Mouse (Mus musculus): ENCODE measurements at regions not wholly inside any gene's neighbourhood (a gene's known extent, or its start where the extent isn't known, plus 50 kb on each side); places are given as distances from the start of the nearest gene placed in this dataset.

DNA sequence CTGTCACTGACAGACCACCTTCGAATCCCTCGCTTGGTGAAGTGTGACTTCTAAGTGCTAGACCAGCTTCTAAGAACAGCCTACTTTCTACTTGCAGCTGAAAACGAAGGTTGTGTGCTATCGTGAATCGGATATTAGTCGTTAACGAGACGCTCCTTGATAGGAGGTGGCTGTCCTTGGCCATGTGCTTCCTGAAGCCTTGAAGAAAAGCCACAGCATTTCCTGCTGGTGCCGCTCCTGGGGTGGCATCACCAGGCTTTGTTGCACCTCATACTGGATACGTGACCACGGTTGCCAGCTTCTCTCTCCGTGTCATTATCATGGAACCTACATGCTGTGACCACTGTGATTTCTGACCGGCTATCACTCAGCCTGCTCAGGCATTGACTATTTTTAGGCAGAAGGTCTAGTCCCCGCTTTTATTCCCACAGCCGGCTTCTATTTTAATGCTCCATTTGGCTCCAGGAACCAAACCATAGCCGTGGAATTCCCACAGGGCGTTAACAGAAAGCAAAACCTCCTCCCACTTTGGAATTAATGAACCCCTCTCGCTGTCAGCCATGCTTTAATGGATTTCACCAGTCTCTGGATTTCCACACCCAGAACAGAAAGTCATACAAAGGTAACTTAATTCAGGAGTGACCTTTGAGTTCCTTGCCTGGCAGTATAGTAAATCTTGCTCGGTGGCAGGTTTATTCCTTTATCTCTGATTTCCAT lies 325.6 kb downstream of the Efnb2 start:
- Histone ChIP-seq H3K9ac (ENCODE audit: low read length) (peak overlapping the region; percentile 49), H3K27ac (ENCODE audit: low read length) (peak overlapping the region; percentile 60), H3K4me3 (ENCODE audit: low read length) (peak overlapping the region; percentile 23), H3K36me3 (ENCODE audit: control insufficient read depth, insufficient read depth) (no peaks in the 10 kb centered on the region), H3K9me3 (replicated peaks; ENCODE audit: control insufficient read depth, low read length) (no peaks in the 10 kb centered on the region), H3K4me1 (ENCODE audit: control insufficient read depth, insufficient read depth, low read length) (peaks cover 13% of the 10 kb centered on the region), H3K4me2 (ENCODE audit: low read depth, low read length) (peak overlapping the region; percentile 57), H3K27me3 (ENCODE audit: control insufficient read depth, insufficient read depth, low read length) (no peaks in the 10 kb centered on the region)
- WGBS: 39% methylated on average over 19 of the region's 19 CpGs
- ATAC-seq (replicated peaks; ENCODE audit: extremely low read depth, insufficient read depth, low FRiP score): no peak

GRCm38 (mm10) chr8:8334515-8334914 lies 326.5 kb downstream of the Efnb2 start:
- Histone ChIP-seq H3K27me3 (ENCODE audit: control insufficient read depth, insufficient read depth, low read length) (no peaks in the 10 kb centered on the region), H3K4me3 (ENCODE audit: low read length) (no peak overlapping the region), H3K27ac (ENCODE audit: low read length) (peak overlapping the region; percentile 55), H3K9ac (ENCODE audit: low read length) (no peak overlapping the region; the same call in 1 of the 2 replicates), H3K4me2 (ENCODE audit: low read depth, low read length) (peak overlapping the region; percentile 36), H3K4me1 (ENCODE audit: control insufficient read depth, insufficient read depth, low read length) (peaks cover 13% of the 10 kb centered on the region), H3K9me3 (replicated peaks; ENCODE audit: control insufficient read depth, low read length) (no peaks in the 10 kb centered on the region), H3K36me3 (ENCODE audit: control insufficient read depth, insufficient read depth) (no peaks in the 10 kb centered on the region)
- WGBS: 59% methylated on average over 7 of the region's 7 CpGs
- ATAC-seq (replicated peaks; ENCODE audit: extremely low read depth, insufficient read depth, low FRiP score): no peak

DNA sequence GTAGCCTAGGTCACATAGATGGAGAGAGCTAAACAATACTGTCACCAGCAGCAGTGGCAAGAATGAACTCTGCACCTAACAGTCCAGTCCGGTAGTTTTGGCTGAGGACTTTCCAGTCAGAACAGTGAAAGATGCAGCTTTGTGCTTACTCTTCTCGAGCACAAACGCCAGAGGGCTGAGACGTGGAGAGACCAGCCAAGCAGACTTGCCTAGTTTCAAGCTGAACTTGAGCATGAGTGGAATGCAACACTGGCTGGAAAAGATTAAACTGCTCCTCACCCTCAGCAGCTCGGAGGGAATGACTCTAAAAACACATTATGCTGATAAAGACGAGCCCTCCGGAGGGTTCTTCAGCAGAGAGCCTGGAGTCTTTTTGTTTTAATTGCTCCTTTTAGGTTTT lies 329.8 kb downstream of the Efnb2 start:
- no peaks in the 10 kb centered on the region for H3K36me3 ChIP-seq (ENCODE audit: control insufficient read depth, insufficient read depth)
- H3K4me1 ChIP-seq (ENCODE audit: control insufficient read depth, insufficient read depth, low read length): peaks cover 20% of the 10 kb centered on the region
- ATAC-seq (replicated peaks; ENCODE audit: extremely low read depth, insufficient read depth, low FRiP score): peak; percentile 66; the same call in 1 of the 2 replicates
- no peak overlapping the region for H3K4me2 ChIP-seq (ENCODE audit: low read depth, low read length)
- H3K9me3 ChIP-seq (replicated peaks; ENCODE audit: control insufficient read depth, low read length): no peaks in the 10 kb centered on the region
- no peak overlapping the region for H3K9ac ChIP-seq (ENCODE audit: low read length)
- 26% methylated on average over 7 of the region's 7 CpGs for WGBS
- H3K4me3 ChIP-seq (ENCODE audit: low read length): no peak overlapping the region
- H3K27ac ChIP-seq (ENCODE audit: low read length): peak overlapping the region; percentile 62; the same call in 1 of the 2 replicates
- H3K27me3 ChIP-seq (ENCODE audit: control insufficient read depth, insufficient read depth, low read length): no peaks in the 10 kb centered on the region

- no peaks in the 10 kb centered on the region for H3K36me3 ChIP-seq (ENCODE audit: control insufficient read depth, insufficient read depth)
- H3K9me3 ChIP-seq (replicated peaks; ENCODE audit: control insufficient read depth, low read length): no peaks in the 10 kb centered on the region
- WGBS: 34% methylated on average over 7 of the region's 7 CpGs
- no peak overlapping the region for H3K9ac ChIP-seq (ENCODE audit: low read length)
- no peak; the same call in 1 of the 2 replicates for ATAC-seq (replicated peaks; ENCODE audit: extremely low read depth, insufficient read depth, low FRiP score)
- no peak overlapping the region for H3K4me3 ChIP-seq (ENCODE audit: low read length)
- H3K27me3 ChIP-seq (ENCODE audit: control insufficient read depth, insufficient read depth, low read length): no peaks in the 10 kb centered on the region
- H3K4me1 ChIP-seq (ENCODE audit: control insufficient read depth, insufficient read depth, low read length): peaks cover 16% of the 10 kb centered on the region; the same call in 1 of the 2 replicates
- no peak overlapping the region for H3K27ac ChIP-seq (ENCODE audit: low read length)
- H3K4me2 ChIP-seq (ENCODE audit: low read depth, low read length): no peak overlapping the region
These were observed 332.9 kb downstream of the Efnb2 start for GRCm38 (mm10) chr8:8328010-8328666.

DNA sequence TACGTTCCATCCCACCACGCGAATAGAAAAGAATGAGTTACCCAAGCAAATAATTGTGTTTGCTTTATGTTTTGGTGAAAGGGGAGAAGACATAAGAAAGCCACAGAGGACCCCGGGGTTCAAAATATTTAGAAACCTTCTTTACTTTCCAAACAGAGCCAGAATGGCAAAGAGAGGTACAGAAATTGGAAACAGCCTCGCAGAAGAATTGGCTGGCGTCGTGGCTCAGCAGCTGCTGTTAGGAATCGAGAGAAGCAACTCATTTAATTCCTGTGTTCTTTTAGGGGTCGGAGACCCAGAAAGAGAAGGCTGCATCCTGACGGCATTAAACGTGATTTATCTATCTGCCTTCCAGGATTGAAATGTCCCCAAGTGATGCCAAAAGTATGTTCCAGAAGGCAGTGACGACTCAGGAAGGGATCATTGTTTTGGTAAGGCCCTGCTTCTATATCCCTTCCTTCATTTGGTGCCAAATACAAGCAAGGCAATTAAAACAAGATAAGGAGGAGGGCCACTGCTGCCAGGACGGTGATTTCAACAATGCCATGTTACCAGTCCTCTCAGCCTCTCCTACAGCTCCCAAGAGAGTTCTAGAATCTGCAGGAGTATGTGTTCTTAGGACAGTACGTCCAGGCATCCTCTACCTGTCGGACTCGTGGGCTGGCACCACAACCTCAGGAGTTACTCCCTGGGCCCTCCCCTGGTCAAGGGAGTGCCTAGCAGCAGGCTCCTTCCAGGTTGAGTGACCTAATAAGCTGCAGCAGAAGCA lies 334.8 kb downstream of the Efnb2 start:
- H3K4me3 ChIP-seq (ENCODE audit: low read length): no peak overlapping the region
- H3K27ac ChIP-seq (ENCODE audit: low read length): no peak overlapping the region
- no peaks in the 10 kb centered on the region for H3K9me3 ChIP-seq (replicated peaks; ENCODE audit: control insufficient read depth, low read length)
- WGBS: 57% methylated on average over 16 of the region's 16 CpGs
- ATAC-seq (replicated peaks; ENCODE audit: extremely low read depth, insufficient read depth, low FRiP score): no peak
- H3K4me2 ChIP-seq (ENCODE audit: low read depth, low read length): no peak overlapping the region
- H3K9ac ChIP-seq (ENCODE audit: low read length): no peak overlapping the region
- H3K4me1 ChIP-seq (ENCODE audit: control insufficient read depth, insufficient read depth, low read length): peaks cover 16% of the 10 kb centered on the region; the same call in 1 of the 2 replicates
- no peaks in the 10 kb centered on the region for H3K27me3 ChIP-seq (ENCODE audit: control insufficient read depth, insufficient read depth, low read length)
- H3K36me3 ChIP-seq (ENCODE audit: control insufficient read depth, insufficient read depth): no peaks in the 10 kb centered on the region

DNA sequence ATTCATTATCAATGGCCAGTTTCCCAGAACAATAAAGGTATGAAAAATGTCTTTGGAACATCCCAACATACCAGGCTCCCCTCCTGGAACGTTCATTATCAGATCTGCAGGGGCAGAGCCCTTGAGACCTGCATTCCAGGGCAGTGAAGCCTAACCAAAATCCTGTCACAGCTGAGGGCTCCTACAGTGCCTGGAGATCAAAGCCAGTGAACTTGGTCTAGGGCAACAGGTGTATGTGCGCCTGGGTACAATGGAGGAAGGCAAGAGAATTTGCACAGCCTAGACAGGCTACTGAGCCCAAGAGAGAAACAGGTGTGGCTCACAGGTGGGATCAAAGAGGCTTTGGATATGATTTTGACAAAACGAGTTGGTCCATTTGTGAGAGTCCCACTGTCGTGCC lies 335.6 kb downstream of the Efnb2 start:
- no peak for ATAC-seq (replicated peaks; ENCODE audit: extremely low read depth, insufficient read depth, low FRiP score)

GRCm38 (mm10) chr8:8324520-8324919 lies 336.5 kb downstream of the Efnb2 start:
- Histone ChIP-seq H3K9ac (ENCODE audit: low read length) (no peak overlapping the region), H3K36me3 (ENCODE audit: control insufficient read depth, insufficient read depth) (no peaks in the 10 kb centered on the region), H3K4me3 (ENCODE audit: low read length) (no peak overlapping the region), H3K4me1 (ENCODE audit: control insufficient read depth, insufficient read depth, low read length) (peaks cover 14% of the 10 kb centered on the region; the same call in 1 of the 2 replicates), H3K9me3 (replicated peaks; ENCODE audit: control insufficient read depth, low read length) (no peaks in the 10 kb centered on the region), H3K4me2 (ENCODE audit: low read depth, low read length) (no peak overlapping the region), H3K27me3 (ENCODE audit: control insufficient read depth, insufficient read depth, low read length) (no peaks in the 10 kb centered on the region), H3K27ac (ENCODE audit: low read length) (no peak overlapping the region)
- WGBS: 66% methylated on average over 5 of the region's 5 CpGs
- ATAC-seq (replicated peaks; ENCODE audit: extremely low read depth, insufficient read depth, low FRiP score): no peak

More for the DNA sequence above, 335.6 kb downstream of the Efnb2 start:
- peaks cover 14% of the 10 kb centered on the region; the same call in 1 of the 2 replicates for H3K4me1 ChIP-seq (ENCODE audit: control insufficient read depth, insufficient read depth, low read length)
- H3K4me3 ChIP-seq (ENCODE audit: low read length): no peak overlapping the region
- no peak overlapping the region for H3K27ac ChIP-seq (ENCODE audit: low read length)
- no peaks in the 10 kb centered on the region for H3K9me3 ChIP-seq (replicated peaks; ENCODE audit: control insufficient read depth, low read length)
- H3K36me3 ChIP-seq (ENCODE audit: control insufficient read depth, insufficient read depth): no peaks in the 10 kb centered on the region
- WGBS: 51% methylated on average over 4 of the region's 4 CpGs
- no peaks in the 10 kb centered on the region for H3K27me3 ChIP-seq (ENCODE audit: control insufficient read depth, insufficient read depth, low read length)
- H3K9ac ChIP-seq (ENCODE audit: low read length): no peak overlapping the region
- no peak overlapping the region for H3K4me2 ChIP-seq (ENCODE audit: low read depth, low read length)

DNA sequence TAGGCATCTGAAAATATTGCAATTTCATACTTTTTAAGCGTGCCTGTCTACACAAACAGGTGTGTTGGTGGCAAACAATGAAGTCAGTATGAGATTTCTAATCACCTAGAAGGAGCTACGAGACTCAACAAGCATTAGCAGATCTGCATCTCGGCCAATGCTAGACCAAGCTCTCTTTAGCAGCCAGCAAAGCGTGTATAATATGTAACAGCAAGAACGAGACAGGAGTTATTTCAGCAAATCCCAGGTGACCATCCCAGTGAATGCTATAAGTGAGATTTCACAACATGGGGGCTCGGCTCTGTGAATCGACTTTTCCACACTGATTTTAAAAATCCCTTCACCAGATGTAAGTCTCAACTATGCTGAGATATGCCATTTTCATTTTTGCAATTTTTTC lies 352.8 kb downstream of the Efnb2 start:
- Histone ChIP-seq H3K9me3 (replicated peaks; ENCODE audit: control insufficient read depth, low read length) (no peaks in the 10 kb centered on the region), H3K4me3 (ENCODE audit: low read length) (no peak overlapping the region), H3K27me3 (ENCODE audit: control insufficient read depth, insufficient read depth, low read length) (no peaks in the 10 kb centered on the region), H3K36me3 (ENCODE audit: control insufficient read depth, insufficient read depth) (no peaks in the 10 kb centered on the region), H3K9ac (ENCODE audit: low read length) (no peak overlapping the region), H3K4me1 (ENCODE audit: control insufficient read depth, insufficient read depth, low read length) (peaks cover 4% of the 10 kb centered on the region), H3K27ac (ENCODE audit: low read length) (no peak overlapping the region), H3K4me2 (ENCODE audit: low read depth, low read length) (no peak overlapping the region)
- ATAC-seq (replicated peaks; ENCODE audit: extremely low read depth, insufficient read depth, low FRiP score): no peak
- WGBS: 68% methylated on average over 7 of the region's 7 CpGs

All from heart, embryonic 16.5 days (tissue).